Mouse (Mus musculus): ENCODE results near the gene Gm16253.

DNA sequence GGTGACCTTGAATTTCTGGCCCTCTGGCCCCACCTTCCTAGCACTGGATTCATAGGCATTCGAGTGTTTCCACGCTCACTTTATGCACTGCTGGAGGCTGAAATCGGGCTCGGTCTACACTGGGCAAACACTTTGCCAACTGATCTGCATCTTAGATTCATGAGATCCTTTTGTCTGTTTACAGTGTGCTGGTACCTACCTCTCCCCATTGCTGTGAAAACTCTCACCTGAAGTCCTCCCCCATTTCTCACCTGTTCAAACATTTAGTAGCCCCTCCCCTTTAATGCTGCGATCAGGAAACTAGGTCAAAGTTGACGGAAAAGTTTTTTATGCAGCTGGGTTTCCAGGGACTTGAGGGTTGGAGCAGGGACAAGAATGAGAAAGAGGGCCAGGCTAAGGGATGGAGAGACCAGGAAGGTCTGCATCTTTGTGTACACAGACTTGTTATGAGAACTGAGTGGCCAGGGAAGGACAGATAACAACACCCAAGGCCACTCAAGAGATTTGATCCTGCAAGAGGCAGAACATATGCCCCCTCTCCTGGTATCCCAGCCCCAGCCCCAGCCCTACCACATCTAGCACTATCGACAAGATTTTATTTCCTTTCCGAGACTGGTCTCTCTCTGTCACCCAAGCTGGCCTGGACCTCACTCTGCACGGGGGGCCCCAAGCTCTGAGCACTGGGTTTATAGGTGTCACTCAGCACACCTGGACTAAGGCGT, 12.7 kb upstream of the Gm16253 start:
- TF ChIP-seq CTCF (IDR thresholded peaks at IDR 0.05; ENCODE audit: borderline replicate concordance, control insufficient read depth, extremely low read depth, insufficient read depth, low read length, poor library complexity): no peak
- TF ChIP-seq POLR2A (IDR thresholded peaks at IDR 0.05; ENCODE audit: control insufficient read depth, extremely low read depth, insufficient read depth, low read length, poor library complexity): no peak
